Mouse (Mus musculus): Measurements from ENCODE around the gene Serpina3f.

Serpina3f gene

GRCm38 (mm10) chr12:104261041-104261440 lies 46.7 kb downstream of the Serpina3f start:
- DNase-seq: no peak

- no peak for DNase-seq
Measured at GRCm38 (mm10) chr12:104262863-104263262, 48.5 kb downstream of the Serpina3f start, which contains the start of gene Serpina3i. Gene Serpina3i, plus strand, starts transcription at chr12:104263122.

- no peak for DNase-seq
Measured at GRCm38 (mm10) chr12:104266374-104266773, 52.0 kb downstream of the Serpina3f start.

All from cerebellum, postnatal 36 days (tissue).